Mouse (Mus musculus) spleen, adult 12 weeks (tissue): Measurements from ENCODE around the gene Gtpbp1.

Experiments used
- DNase-seq: peaks from one replicate; pipeline ENCODE4 v3.0.0; 2022; ENCODE audit warnings: low spot score

Gtpbp1 gene

GRCm38 (mm10) chr15:79753873-79754272, 63.2 kb downstream of the Gtpbp1 start:
- DNase-seq: no peak

- DNase-seq: no peak
Measured at GRCm38 (mm10) chr15:79755176-79755575, 64.5 kb downstream of the Gtpbp1 start.

GRCm38 (mm10) chr15:79755977-79756625, 65.5 kb downstream of the Gtpbp1 start:
- no peak for DNase-seq

- no peak for DNase-seq
Measured at GRCm38 (mm10) chr15:79757118-79757517, 66.5 kb downstream of the Gtpbp1 start.

- DNase-seq: no peak
Measured at GRCm38 (mm10) chr15:79760956-79761355, 70.3 kb downstream of the Gtpbp1 start.

GRCm38 (mm10) chr15:79763001-79763400, 72.4 kb downstream of the Gtpbp1 start:
- no peak for DNase-seq

- no peak for DNase-seq
Measured at GRCm38 (mm10) chr15:79763601-79764246, 73.1 kb downstream of the Gtpbp1 start.

- DNase-seq: no peak
Measured at GRCm38 (mm10) chr15:79764539-79765267, 74.1 kb downstream of the Gtpbp1 start.

- DNase-seq: no peak
Measured at GRCm38 (mm10) chr15:79765361-79765760, 74.7 kb downstream of the Gtpbp1 start.

GRCm38 (mm10) chr15:79766168-79766567, 75.5 kb downstream of the Gtpbp1 start:
- DNase-seq: no peak

- DNase-seq: no peak
Measured at GRCm38 (mm10) chr15:79766586-79767071, 76.0 kb downstream of the Gtpbp1 start.

GRCm38 (mm10) chr15:79767327-79767961, 76.8 kb downstream of the Gtpbp1 start:
- no peak for DNase-seq

GRCm38 (mm10) chr15:79768302-79768701, 77.7 kb downstream of the Gtpbp1 start:
- DNase-seq: no peak

- DNase-seq: no peak
Measured at GRCm38 (mm10) chr15:79770629-79771240, 80.1 kb downstream of the Gtpbp1 start.
